ENCODE assay signal across 18 mouse cellular contexts in the genomic region with DNA sequence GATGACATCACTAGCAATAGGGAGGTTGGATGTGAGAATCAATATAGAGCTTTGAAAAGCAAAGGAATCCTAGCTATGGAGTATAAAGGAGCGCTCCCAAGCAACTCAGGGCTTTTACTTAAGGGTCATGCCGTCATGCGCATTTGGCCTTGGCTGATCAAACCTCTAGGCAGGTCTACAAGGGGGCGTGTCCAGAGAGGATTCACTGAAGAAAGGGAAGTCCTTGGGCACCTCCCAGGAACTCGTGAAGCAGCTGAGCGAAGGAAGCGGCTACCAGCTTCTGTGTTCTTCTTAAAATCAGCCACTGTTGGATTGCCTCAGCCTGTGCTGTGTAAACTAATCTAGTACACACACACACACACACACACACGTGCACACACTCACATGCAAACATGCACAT. TPM values are rescaled to one million over a fixed set of nuclear protein-coding genes. Genes with fewer than 3 reads are reported as not detected.
DNase-seq lines count a peak whose midpoint lies in the region; ATAC-seq and TF ChIP-seq lines count a peak whose summit lies in the region.
"Had no signal": no experiment of that assay in that cellular context is flagged by ENCODE, and none has a peak within 500 bp of the region (broad histone marks: within the 10 kb centered on the region; RNA-seq: fewer than 3 reads in every experiment).

No protein-coding gene starts in this region.

- H3K4me2 ChIP-seq in liver, embryonic 14.5 days (ENCODE audit: low read depth) = no peak overlapping the region
- H3K4me2 ChIP-seq in liver, embryonic 11.5 days = no peak overlapping the region
- H3K4me2 ChIP-seq: forebrain, embryonic 12.5 days; heart, embryonic 15.5 days; limb, embryonic 15.5 days had no signal

- no peak for TF ChIP-seq CTCF in liver, embryonic 14.5 days (IDR thresholded peaks at IDR 0.05; ENCODE audit: low read depth)
- TF ChIP-seq CTCF in gastrocnemius, adult 2 months (IDR thresholded peaks at IDR 0.05) = no peak

- 0 out of 2 replicates have a peak, but pooled peaks have one; percentile 15 for ATAC-seq in liver, embryonic 14.5 days (ENCODE audit: insufficient read depth)
- no peak for ATAC-seq in liver, embryonic 11.5 days (replicated peaks; ENCODE audit: low FRiP score)
- ATAC-seq in megakaryocyte, adult 5-6 weeks (ENCODE audit: poor library complexity, severe bottlenecking) = peak; percentile 99
- ATAC-seq in CD4-positive, CD25-positive, alpha-beta regulatory T cell, adult 4 months = no peak

- H3K9me3 ChIP-seq in liver, embryonic 14.5 days (ENCODE audit: control insufficient read depth, low read length) = no peaks in the 10 kb centered on the region
- H3K9me3 ChIP-seq in liver, embryonic 11.5 days (ENCODE audit: control insufficient read depth, low read length) = no peaks in the 10 kb centered on the region
- H3K9me3 ChIP-seq: forebrain, embryonic 12.5 days; heart, embryonic 15.5 days; hindbrain, embryonic 10.5 days; limb, embryonic 15.5 days had no signal

- peak in 2 of 3 experiments; percentile 9 to 19 for DNase-seq in liver, embryonic 14.5 days (ENCODE audit: low read depth in 3 of 3, low spot score in 3 of 3)
- no peak for DNase-seq in liver, embryonic 11.5 days (ENCODE audit: low spot score)
- peak; percentile 62 to 69 for DNase-seq in B cell, adult 2 months
- peak; percentile 3 for DNase-seq in WW6 (ENCODE audit: low read depth, low spot score)
- DNase-seq in gastrocnemius, adult 2 months = no peak
- no peak for DNase-seq in testis, postnatal 14 days (ENCODE audit: low spot score)
- DNase-seq: adrenal gland, postnatal 36 days; cerebellum, adult 18-20 months; cerebellum, postnatal 36 days; kidney, adult 11 months; kidney, postnatal 10 days had no signal

- H3K27me3 ChIP-seq in liver, embryonic 14.5 days (ENCODE audit: control insufficient read depth, insufficient read depth, low read length) = no peaks in the 10 kb centered on the region
- H3K27me3 ChIP-seq in liver, embryonic 11.5 days (replicated peaks; ENCODE audit: control insufficient read depth, insufficient read depth, low read length) = no peaks in the 10 kb centered on the region
- H3K27me3 ChIP-seq: forebrain, embryonic 12.5 days; heart, embryonic 15.5 days; limb, embryonic 15.5 days; megakaryocyte, embryonic 14.5 days had no signal

- WGBS in liver, embryonic 14.5 days (ENCODE audit: insufficient replicate concordance) = 24% methylated on average over 8 of the region's 8 CpGs
- 54% methylated on average over 8 of the region's 8 CpGs for WGBS in liver, embryonic 11.5 days

- intact Hi-C loops in gastrocnemius, adult 2 months (cut with DNase I) = no loop called here

- no peak for TF ChIP-seq EP300 in liver, embryonic 14.5 days (IDR thresholded peaks at IDR 0.05; ENCODE audit: low read depth)

- H3K36me3 ChIP-seq in liver, embryonic 14.5 days (replicated peaks; ENCODE audit: control insufficient read depth, insufficient read depth, low read depth) = no peaks in the 10 kb centered on the region
- H3K36me3 ChIP-seq in liver, embryonic 11.5 days (ENCODE audit: control insufficient read depth, insufficient read depth, low read length) = no peaks in the 10 kb centered on the region
- H3K36me3 ChIP-seq: forebrain, embryonic 12.5 days; heart, embryonic 15.5 days; hindbrain, embryonic 10.5 days; limb, embryonic 15.5 days had no signal

- H3K27ac ChIP-seq in liver, embryonic 14.5 days = no peak overlapping the region
- no peak overlapping the region for H3K27ac ChIP-seq in liver, embryonic 11.5 days (ENCODE audit: low read depth, low read length)
- H3K27ac ChIP-seq in gastrocnemius, adult 2 months = no peak overlapping the region
- H3K27ac ChIP-seq: forebrain, embryonic 12.5 days; heart, embryonic 15.5 days; hindbrain, embryonic 10.5 days; limb, embryonic 15.5 days had no signal

- H3K4me3 ChIP-seq in liver, embryonic 14.5 days (ENCODE audit: insufficient read depth in 1 of 2, low read depth in 2 of 2, low read length in 2 of 2) = no peak overlapping the region
- H3K4me3 ChIP-seq in liver, embryonic 11.5 days (ENCODE audit: low read depth, low read length) = no peak overlapping the region
- no peak overlapping the region for H3K4me3 ChIP-seq in gastrocnemius, adult 2 months
- H3K4me3 ChIP-seq: forebrain, embryonic 12.5 days; heart, embryonic 15.5 days; hindbrain, embryonic 10.5 days; limb, embryonic 15.5 days; megakaryocyte, embryonic 14.5 days had no signal

- H3K9ac ChIP-seq in liver, embryonic 14.5 days (replicated peaks) = no peak overlapping the region
- H3K9ac ChIP-seq in liver, embryonic 11.5 days (ENCODE audit: low read depth, low read length) = no peak overlapping the region
- H3K9ac ChIP-seq: forebrain, embryonic 12.5 days; heart, embryonic 15.5 days; limb, embryonic 15.5 days had no signal

- peaks cover 0 to 3% of the 10 kb centered on the region in 2 experiments; a peak in 2 of 4 replicates for H3K4me1 ChIP-seq in liver, embryonic 14.5 days (replicated peaks; ENCODE audit: control insufficient read depth in 2 of 2, insufficient read depth in 2 of 2, low read length in 1 of 2)
- H3K4me1 ChIP-seq in liver, embryonic 11.5 days (replicated peaks; ENCODE audit: control insufficient read depth, insufficient read depth, low read length) = no peaks in the 10 kb centered on the region

RNA-seq across cellular contexts. Expression of a gene that starts 43.9 kb away (rescaled TPM):
- polyA plus RNA-seq in liver, embryonic 14.5 days (2012; rRNA removed) = 19.4 and 60.5 TPM in 2 replicates
- 82.2 and 90.3 TPM in 2 replicates for polyA plus RNA-seq in liver, embryonic 14.5 days (2014; fragmentation: Nextera tagmentation; extraction: Ambion mirVana)
- polyA plus RNA-seq in liver, embryonic 11.5 days (2014; fragmentation: Nextera tagmentation; extraction: Ambion mirVana) = 272 and 328 TPM in 2 replicates
- 31.1 and 31.9 TPM in 2 replicates for total RNA-seq in megakaryocyte, adult 5-6 weeks (2015)
- total RNA-seq in megakaryocyte, adult 5-6 weeks (2017) = 39.2 and 42.4 TPM in 2 replicates
- 10 to 100 TPM; 65.9 to 91.4 TPM for total RNA-seq in gastrocnemius, adult 2 months (2021)
- polyA plus RNA-seq in CD4-positive, CD25-positive, alpha-beta regulatory T cell, adult 4 months (2017; shearing (Covaris generic)) = 100 to 1,000 TPM; 103 to 218 TPM

RNA-seq across cellular contexts. Expression of a gene that starts 44.4 kb away (rescaled TPM):
- 37.3 and 38.7 TPM in 2 replicates for polyA plus RNA-seq in liver, embryonic 14.5 days (2012; rRNA removed)
- 58.5 and 66.0 TPM in 2 replicates for polyA plus RNA-seq in liver, embryonic 14.5 days (2014; fragmentation: Nextera tagmentation; extraction: Ambion mirVana)
- 44.5 and 48.8 TPM in 2 replicates for polyA plus RNA-seq in liver, embryonic 11.5 days (2014; fragmentation: Nextera tagmentation; extraction: Ambion mirVana)
- 22.1 and 22.2 TPM in 2 replicates for total RNA-seq in megakaryocyte, adult 5-6 weeks (2015)
- total RNA-seq in megakaryocyte, adult 5-6 weeks (2017) = 33.4 and 38.1 TPM in 2 replicates
- total RNA-seq in gastrocnemius, adult 2 months (2021) = 10 to 100 TPM; 48.2 to 78.7 TPM
- 10 to 100 TPM; 16.2 to 23.0 TPM for polyA plus RNA-seq in CD4-positive, CD25-positive, alpha-beta regulatory T cell, adult 4 months (2017; shearing (Covaris generic))

Comparison
In these comparisons a context has a peak if more than half of its experiments do, and no peak if none do; other contexts are left out.
1. ATAC-seq: peak in liver, embryonic 14.5 days (single experiment) and megakaryocyte, adult 5-6 weeks (single experiment); none in liver, embryonic 11.5 days (single experiment) and CD4-positive, CD25-positive, alpha-beta regulatory T cell, adult 4 months (single experiment).
2. DNase-seq: peak in liver, embryonic 14.5 days (2 of 3), B cell, adult 2 months (2 of 2) and WW6 (single experiment); none in liver, embryonic 11.5 days (single experiment), gastrocnemius, adult 2 months (single experiment) and testis, postnatal 14 days (single experiment).